Mouse (Mus musculus): ENCODE data around the gene Mrgpra2b. TPM values are rescaled to one million over a fixed set of nuclear protein-coding genes. Genes with fewer than 3 reads are reported as not detected.
"Not testable (repeated sequence)": the region's sequence is repeated elsewhere in the genome, so short reads cannot be mapped to it uniquely, and the experiment has no call there.

Mrgpra2b gene
- not detected in 2 replicates for polyA plus RNA-seq (2014; fragmentation: Nextera tagmentation; extraction: Ambion mirVana)

DNA sequence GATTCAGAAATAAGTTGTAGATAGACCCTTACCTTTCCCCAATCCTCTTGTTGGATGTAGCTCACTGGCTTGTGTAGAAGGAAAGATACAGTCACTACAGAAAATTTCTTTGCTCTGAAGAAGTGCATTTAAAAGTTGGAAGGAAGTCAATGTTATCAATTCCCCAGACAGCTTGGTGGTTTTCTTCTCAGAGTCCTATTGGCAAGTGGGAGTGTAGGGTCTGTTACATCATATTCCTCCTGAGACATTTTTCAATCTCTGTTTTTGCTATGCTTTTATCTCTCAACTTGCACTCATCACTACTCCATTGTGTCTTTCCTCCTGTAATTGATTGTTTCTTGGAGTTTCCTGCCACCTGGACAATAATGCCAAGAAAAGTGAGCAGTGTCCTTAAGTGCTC, at the start of gene Mrgpra2b:
Mrgpra2b (minus strand) TSS at position 101 of the 400 bp plus-strand sequence.
- Histone ChIP-seq H3K4me3 (ENCODE audit: low read depth, low read length) (no peak within 1 kb of the TSS), H3K4me2 (replicated peaks; ENCODE audit: low read depth, low read length) (no peak within 1 kb of the TSS), H3K36me3 (ENCODE audit: control insufficient read depth, insufficient read depth, low read length) (no peaks in the 10 kb centered on the region), H3K9ac (ENCODE audit: low read depth, low read length) (no peak within 1 kb of the TSS), H3K4me1 (replicated peaks; ENCODE audit: control insufficient read depth, insufficient read depth, low read length) (no peaks in the 10 kb centered on the region), H3K9me3 (ENCODE audit: control insufficient read depth, low read length) (peaks cover 4% of the 10 kb centered on the region; the same call in 1 of the 2 replicates), H3K27me3 (ENCODE audit: control insufficient read depth, insufficient read depth, low read length) (no peaks in the 10 kb centered on the region), H3K27ac (ENCODE audit: low read depth, low read length) (no peak within 1 kb of the TSS)
- ATAC-seq (ENCODE audit: low FRiP score) = no peak
- DNase-seq (ENCODE audit: low spot score) = no peak

DNA sequence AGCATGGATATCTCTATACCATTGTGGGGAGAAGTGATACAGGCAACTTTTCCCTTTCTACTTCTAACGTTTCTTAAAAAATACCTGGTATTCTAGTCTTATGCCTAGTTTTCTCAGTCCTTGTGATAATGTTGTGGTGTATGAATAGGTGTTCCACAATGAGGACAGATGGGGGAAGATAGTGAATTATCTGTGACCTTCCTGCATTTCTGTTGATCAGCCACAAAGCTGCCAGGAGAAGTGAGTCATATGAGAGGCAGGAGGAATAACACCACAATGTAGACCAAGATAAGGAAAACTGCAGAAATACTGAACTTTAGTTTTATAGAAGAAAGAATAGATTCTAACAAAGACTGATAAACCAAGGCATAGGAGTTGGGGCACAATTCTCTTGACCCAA, 12.3 kb downstream of the Mrgpra2b start:
- no peak for ATAC-seq (ENCODE audit: low FRiP score)

GRCm38 (mm10) chr7:47515050-47515449, 13.6 kb downstream of the Mrgpra2b start:
- Histone ChIP-seq H3K36me3 (ENCODE audit: control insufficient read depth, insufficient read depth, low read length) (no peaks in the 10 kb centered on the region), H3K4me1 (replicated peaks; ENCODE audit: control insufficient read depth, insufficient read depth, low read length) (no peaks in the 10 kb centered on the region), H3K9me3 (ENCODE audit: control insufficient read depth, low read length) (peaks cover 7% of the 10 kb centered on the region; the same call in 1 of the 2 replicates), H3K27me3 (ENCODE audit: control insufficient read depth, insufficient read depth, low read length) (no peaks in the 10 kb centered on the region), H3K4me3 (ENCODE audit: low read depth, low read length) (no peak overlapping the region), H3K9ac (ENCODE audit: low read depth, low read length) (no peak overlapping the region), H3K4me2 (replicated peaks; ENCODE audit: low read depth, low read length) (no peak overlapping the region), H3K27ac (ENCODE audit: low read depth, low read length) (no peak overlapping the region)
- ATAC-seq (ENCODE audit: low FRiP score) (no peak), DNase-seq (ENCODE audit: low spot score) (no peak)
- 70% methylated on average over 2 of the region's 2 CpGs for WGBS

More for the DNA sequence above, 12.3 kb downstream of the Mrgpra2b start:
- Histone ChIP-seq H3K4me1 (replicated peaks; ENCODE audit: control insufficient read depth, insufficient read depth, low read length) (no peaks in the 10 kb centered on the region), H3K4me3 (ENCODE audit: low read depth, low read length) (no peak overlapping the region), H3K9me3 (ENCODE audit: control insufficient read depth, low read length) (peaks cover 7% of the 10 kb centered on the region; the same call in 1 of the 2 replicates), H3K36me3 (ENCODE audit: control insufficient read depth, insufficient read depth, low read length) (no peaks in the 10 kb centered on the region), H3K27me3 (ENCODE audit: control insufficient read depth, insufficient read depth, low read length) (no peaks in the 10 kb centered on the region), H3K4me2 (replicated peaks; ENCODE audit: low read depth, low read length) (no peak overlapping the region), H3K27ac (ENCODE audit: low read depth, low read length) (no peak overlapping the region), H3K9ac (ENCODE audit: low read depth, low read length) (no peak overlapping the region)
- DNase-seq (ENCODE audit: low spot score) = no peak
- WGBS = 89% methylated on average over 1 of the region's 1 CpGs

DNA sequence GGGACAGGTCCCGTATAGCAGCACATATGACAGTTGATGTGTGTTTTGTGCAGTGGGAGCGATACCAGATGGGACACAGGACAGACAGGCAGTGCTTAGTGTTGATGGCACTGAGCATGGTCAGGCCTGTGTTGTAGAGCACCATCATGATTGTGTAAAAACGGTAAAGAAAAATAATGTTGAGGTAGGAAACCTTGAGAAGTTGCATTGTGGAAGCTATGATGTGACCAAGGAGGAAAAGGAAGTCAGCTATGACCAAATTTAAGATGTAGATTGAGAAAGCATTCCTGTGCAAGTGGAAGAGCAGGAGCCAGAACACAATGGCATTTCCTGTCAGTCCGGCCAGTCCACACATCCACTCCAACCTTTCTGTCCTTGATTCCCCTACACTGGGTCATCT, 25.7 kb downstream of the Mrgpra2b start:
- H3K9ac ChIP-seq (ENCODE audit: low read depth, low read length) = no peak overlapping the region
- no peak for ATAC-seq (ENCODE audit: low FRiP score)
- no peak overlapping the region for H3K4me2 ChIP-seq (replicated peaks; ENCODE audit: low read depth, low read length)
- no peaks in the 10 kb centered on the region for H3K27me3 ChIP-seq (ENCODE audit: control insufficient read depth, insufficient read depth, low read length)
- no peak for DNase-seq (ENCODE audit: low spot score)
- no peak overlapping the region for H3K4me3 ChIP-seq (ENCODE audit: low read depth, low read length)
- no peak overlapping the region for H3K27ac ChIP-seq (ENCODE audit: low read depth, low read length)
- no peaks in the 10 kb centered on the region for H3K4me1 ChIP-seq (replicated peaks; ENCODE audit: control insufficient read depth, insufficient read depth, low read length)
- 0 out of 2 replicates have a peak, but pooled peaks cover 14% of the 10 kb centered on the region for H3K9me3 ChIP-seq (ENCODE audit: control insufficient read depth, low read length)
- no peaks in the 10 kb centered on the region for H3K36me3 ChIP-seq (ENCODE audit: control insufficient read depth, insufficient read depth, low read length)
- 84% methylated on average over 4 of the region's 4 CpGs for WGBS

DNA sequence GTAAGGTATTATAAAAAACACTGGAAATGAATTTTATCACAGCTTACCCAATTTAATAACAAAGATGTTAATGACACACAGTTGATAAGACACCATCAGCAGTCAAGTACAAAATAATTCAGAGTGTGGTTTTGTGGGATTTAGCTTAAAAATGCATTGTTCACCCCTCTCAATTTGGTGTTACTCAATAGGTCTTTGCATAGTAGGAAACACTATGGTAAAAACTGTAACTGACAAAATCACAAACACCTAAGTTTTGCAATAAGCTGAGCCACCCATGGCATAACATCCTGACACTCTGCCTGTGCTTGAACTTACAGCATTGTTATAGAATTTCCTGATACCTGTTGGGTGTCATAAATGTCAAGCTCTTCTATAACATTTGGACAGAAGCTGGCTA, 37.4 kb downstream of the Mrgpra2b start:
- DNase-seq (ENCODE audit: low spot score) = not testable (repeated sequence)

DNA sequence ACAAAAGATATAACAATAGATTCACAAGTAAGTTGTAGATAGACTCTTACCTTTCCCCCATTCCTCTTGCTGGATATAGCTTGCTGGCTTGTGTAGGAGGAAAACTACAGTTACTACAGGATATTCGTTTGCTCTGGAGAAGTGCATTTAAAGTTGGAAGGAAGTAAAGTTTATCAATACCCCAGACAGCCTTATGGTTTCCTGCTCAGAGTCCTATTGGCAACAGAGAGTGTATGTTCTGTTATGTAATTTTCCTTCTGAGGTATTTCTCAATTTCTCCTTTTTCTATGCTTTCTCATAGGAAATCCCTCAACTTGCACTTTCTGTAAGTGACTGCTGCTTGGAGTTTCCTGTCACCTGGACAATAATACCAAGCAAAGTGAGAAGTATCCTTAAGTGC, 39.2 kb downstream of the Mrgpra2b start:
- H3K27me3 ChIP-seq (ENCODE audit: control insufficient read depth, insufficient read depth, low read length); H3K9ac ChIP-seq (ENCODE audit: low read depth, low read length); H3K4me1 ChIP-seq (replicated peaks; ENCODE audit: control insufficient read depth, insufficient read depth, low read length); ATAC-seq (ENCODE audit: low FRiP score); H3K4me2 ChIP-seq (replicated peaks; ENCODE audit: low read depth, low read length); H3K36me3 ChIP-seq (ENCODE audit: control insufficient read depth, insufficient read depth, low read length); H3K4me3 ChIP-seq (ENCODE audit: low read depth, low read length); DNase-seq (ENCODE audit: low spot score); H3K9me3 ChIP-seq (ENCODE audit: control insufficient read depth, low read length); H3K27ac ChIP-seq (ENCODE audit: low read depth, low read length): not testable (repeated sequence)
- no CpG with 5 or more reads among the region's 1 CpGs for WGBS

More for the DNA sequence above, 37.4 kb downstream of the Mrgpra2b start:
- H3K9me3 ChIP-seq (ENCODE audit: control insufficient read depth, low read length); H3K4me2 ChIP-seq (replicated peaks; ENCODE audit: low read depth, low read length); H3K9ac ChIP-seq (ENCODE audit: low read depth, low read length); ATAC-seq (ENCODE audit: low FRiP score); H3K36me3 ChIP-seq (ENCODE audit: control insufficient read depth, insufficient read depth, low read length); H3K27me3 ChIP-seq (ENCODE audit: control insufficient read depth, insufficient read depth, low read length); H3K27ac ChIP-seq (ENCODE audit: low read depth, low read length); H3K4me1 ChIP-seq (replicated peaks; ENCODE audit: control insufficient read depth, insufficient read depth, low read length); H3K4me3 ChIP-seq (ENCODE audit: low read depth, low read length): not testable (repeated sequence)

DNA sequence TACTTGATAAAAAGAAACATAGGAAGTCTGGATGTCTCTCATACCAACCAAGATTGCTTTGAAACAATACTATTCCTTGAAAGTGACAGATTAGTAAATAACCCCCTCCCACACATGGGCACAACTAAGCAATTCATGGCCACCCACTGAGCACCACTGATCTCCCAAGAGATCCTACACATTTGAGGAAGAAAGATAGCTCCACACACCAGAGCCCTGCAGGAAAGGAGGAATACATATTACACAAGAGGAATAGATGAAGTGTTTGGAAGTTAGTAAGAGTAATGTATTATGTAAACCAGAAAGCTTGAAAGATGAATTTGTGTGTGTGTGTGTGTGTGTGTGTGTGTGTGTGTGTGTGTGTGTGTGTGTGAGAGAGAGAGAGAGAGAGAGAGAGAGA, 45.5 kb downstream of the Mrgpra2b start:
- H3K36me3 ChIP-seq (ENCODE audit: control insufficient read depth, insufficient read depth, low read length); H3K9me3 ChIP-seq (ENCODE audit: control insufficient read depth, low read length); H3K9ac ChIP-seq (ENCODE audit: low read depth, low read length); H3K27ac ChIP-seq (ENCODE audit: low read depth, low read length); H3K4me3 ChIP-seq (ENCODE audit: low read depth, low read length); DNase-seq (ENCODE audit: low spot score); H3K4me1 ChIP-seq (replicated peaks; ENCODE audit: control insufficient read depth, insufficient read depth, low read length); H3K4me2 ChIP-seq (replicated peaks; ENCODE audit: low read depth, low read length); ATAC-seq (ENCODE audit: low FRiP score); H3K27me3 ChIP-seq (ENCODE audit: control insufficient read depth, insufficient read depth, low read length): not testable (repeated sequence)

DNA sequence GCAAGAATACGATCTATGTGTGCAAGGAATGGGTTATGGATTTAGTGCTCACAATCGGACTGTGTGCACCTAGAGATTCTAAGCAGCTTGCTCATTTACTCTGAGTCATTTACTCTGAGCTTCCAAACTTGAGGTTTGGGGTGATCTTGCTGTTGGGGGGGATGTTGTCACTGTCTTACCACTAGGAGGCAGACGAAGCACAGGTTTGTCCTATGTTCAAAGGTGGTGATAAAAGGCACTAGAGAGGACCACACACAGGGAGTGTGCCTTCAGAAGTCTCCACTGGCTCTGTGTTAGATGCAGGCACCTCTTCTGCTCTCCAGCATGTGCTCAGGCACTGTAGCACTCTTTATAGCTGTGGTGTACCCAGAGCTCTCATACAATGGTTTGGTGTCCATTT, 54.8 kb downstream of the Mrgpra2b start:
- H3K9me3 ChIP-seq (ENCODE audit: control insufficient read depth, low read length); H3K4me1 ChIP-seq (replicated peaks; ENCODE audit: control insufficient read depth, insufficient read depth, low read length); H3K9ac ChIP-seq (ENCODE audit: low read depth, low read length); ATAC-seq (ENCODE audit: low FRiP score); H3K36me3 ChIP-seq (ENCODE audit: control insufficient read depth, insufficient read depth, low read length); DNase-seq (ENCODE audit: low spot score); H3K4me3 ChIP-seq (ENCODE audit: low read depth, low read length); H3K4me2 ChIP-seq (replicated peaks; ENCODE audit: low read depth, low read length); H3K27ac ChIP-seq (ENCODE audit: low read depth, low read length); H3K27me3 ChIP-seq (ENCODE audit: control insufficient read depth, insufficient read depth, low read length): not testable (repeated sequence)
- WGBS = 29% methylated on average over 1 of the region's 3 CpGs

DNA sequence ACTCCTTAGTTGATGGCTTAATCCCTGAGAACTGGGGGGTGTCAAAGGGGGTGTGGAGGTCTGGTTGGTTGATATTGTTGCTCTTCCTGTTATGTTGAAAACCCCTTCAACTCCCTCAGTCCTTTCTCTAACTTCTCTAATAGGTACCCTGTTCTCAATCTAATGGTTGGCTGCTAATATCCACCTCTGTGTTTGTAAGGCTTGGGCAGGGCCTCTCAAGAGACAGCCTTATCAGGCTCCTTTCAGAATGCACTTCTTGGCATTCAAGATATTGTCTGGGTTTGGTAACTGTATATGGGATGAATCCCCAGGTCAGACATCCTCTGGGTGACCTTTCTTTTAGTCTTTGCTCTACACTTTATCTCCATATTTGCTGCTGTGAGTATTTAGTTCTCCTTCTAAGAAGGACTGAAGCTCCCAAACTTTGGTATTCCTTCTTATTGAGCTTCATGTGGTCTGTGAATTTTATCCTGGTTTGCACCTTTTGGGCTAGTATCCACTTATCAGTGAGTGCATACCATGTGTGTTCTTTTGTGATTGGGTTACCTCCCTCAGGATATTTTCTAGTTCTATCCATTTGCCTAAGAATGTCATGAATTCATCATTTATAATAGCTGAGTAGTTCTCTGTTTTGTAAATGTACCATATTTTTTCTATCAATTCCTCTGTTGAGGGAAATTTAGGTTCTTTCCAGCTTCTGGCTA, 63.2 kb downstream of the Mrgpra2b start:
- DNase-seq (ENCODE audit: low spot score); H3K9ac ChIP-seq (ENCODE audit: low read depth, low read length); H3K4me3 ChIP-seq (ENCODE audit: low read depth, low read length); H3K27ac ChIP-seq (ENCODE audit: low read depth, low read length); H3K4me2 ChIP-seq (replicated peaks; ENCODE audit: low read depth, low read length); ATAC-seq (ENCODE audit: low FRiP score); H3K9me3 ChIP-seq (ENCODE audit: control insufficient read depth, low read length); H3K36me3 ChIP-seq (ENCODE audit: control insufficient read depth, insufficient read depth, low read length); H3K4me1 ChIP-seq (replicated peaks; ENCODE audit: control insufficient read depth, insufficient read depth, low read length); H3K27me3 ChIP-seq (ENCODE audit: control insufficient read depth, insufficient read depth, low read length): not testable (repeated sequence)
